Mouse (Mus musculus) frontal cortex, postnatal 25 days (tissue): ENCODE measurements around the gene Gm21746.
"Not testable (repeated sequence)": the region's sequence is repeated elsewhere in the genome, so short reads cannot be mapped to it uniquely, and the experiment has no call there.

Experiments used
- DNase-seq, 2 experiments: peaks; one replicate each; pipeline ENCODE4 v3.0.0; 2022; ENCODE audit warnings: low spot score in 2 of 2

Gene Gm21746

GRCm38 (mm10) chrY:6237895-6238294 is at the start of gene Gm21746:
Gm21746 (minus strand) TSS chrY:6237995.
- not testable (repeated sequence) for DNase-seq

GRCm38 (mm10) chrY:6266798-6267197 is 29.0 kb upstream of the Gm21746 start, which contains the start of gene Gm20873:
Gm20873 (plus strand) TSS chrY:6267098.
- DNase-seq = not testable (repeated sequence)
